In genomic region chr4:55141923-55142732, GRCm38 (mm10) we compare ENCODE assay signal across 12 mouse cellular contexts.
A peak's percentile ranks its signal among the peaks of the same experiment; 100 is the strongest.
DNase-seq lines count a peak whose midpoint lies in the region; ATAC-seq and TF ChIP-seq lines count a peak whose summit lies in the region.
"Had no signal": no experiment of that assay in that cellular context is flagged by ENCODE, and none has a peak within 500 bp of the region (broad histone marks: within the 10 kb centered on the region; RNA-seq: fewer than 3 reads in every experiment).

No protein-coding gene starts in this region.

- no peaks in the 10 kb centered on the region for H3K27me3 ChIP-seq in forebrain, embryonic 10.5 days (ENCODE audit: poor library complexity, severe bottlenecking)
- no peaks in the 10 kb centered on the region for H3K27me3 ChIP-seq in forebrain, embryonic 12.5 days
- no peaks in the 10 kb centered on the region for H3K27me3 ChIP-seq in intestine, embryonic 16.5 days (replicated peaks; ENCODE audit: control insufficient read depth, insufficient read depth, low read length)
- no peaks in the 10 kb centered on the region for H3K27me3 ChIP-seq in hindbrain, embryonic 13.5 days
- H3K27me3 ChIP-seq: limb, embryonic 12.5 days had no signal

- no peak overlapping the region for H3K4me2 ChIP-seq in forebrain, embryonic 12.5 days
- no peak overlapping the region for H3K4me2 ChIP-seq in intestine, embryonic 16.5 days (ENCODE audit: low read depth, low read length)
- H3K4me2 ChIP-seq in hindbrain, embryonic 13.5 days: no peak overlapping the region
- H3K4me2 ChIP-seq: limb, embryonic 12.5 days had no signal

- no peak for DNase-seq in forebrain, embryonic 10.5 days (ENCODE audit: extremely low spot score, low spot score)
- peak; percentile 21 for DNase-seq in lung, postnatal 36 days
- DNase-seq in lung, postnatal 14 days: no peak
- DNase-seq in cerebellum, postnatal 25 days: no peak
- DNase-seq: right cerebral cortex, adult 18-20 months had no signal

- no peak for TF ChIP-seq CTCF in embryonic fibroblast, embryonic 13.5 days (IDR thresholded peaks at IDR 0.05; ENCODE audit: borderline replicate concordance, insufficient read depth, low read length)

- ATAC-seq in forebrain, embryonic 12.5 days (ENCODE audit: low FRiP score): no peak
- ATAC-seq in intestine, embryonic 16.5 days: peak; percentile 44; the same call in 1 of the 2 replicates
- no peak for ATAC-seq in hindbrain, embryonic 13.5 days (ENCODE audit: low FRiP score)
- ATAC-seq: forebrain, embryonic 16.5 days; midbrain, embryonic 16.5 days had no signal

- no peak overlapping the region for H3K9ac ChIP-seq in forebrain, embryonic 12.5 days
- no peak overlapping the region for H3K9ac ChIP-seq in intestine, embryonic 16.5 days (ENCODE audit: low read depth, low read length)
- H3K9ac ChIP-seq in hindbrain, embryonic 13.5 days: no peak overlapping the region
- H3K9ac ChIP-seq: limb, embryonic 12.5 days had no signal

- H3K4me1 ChIP-seq in forebrain, embryonic 10.5 days: peaks cover 15% of the 10 kb centered on the region
- peaks cover 3% of the 10 kb centered on the region; the same call in 1 of the 2 replicates for H3K4me1 ChIP-seq in forebrain, embryonic 12.5 days
- peaks cover 13% of the 10 kb centered on the region for H3K4me1 ChIP-seq in embryonic fibroblast, embryonic 13.5 days (ENCODE audit: control insufficient read depth, insufficient read depth, low read length)
- no peaks in the 10 kb centered on the region; the same call in 1 of the 2 replicates for H3K4me1 ChIP-seq in intestine, embryonic 16.5 days (ENCODE audit: control insufficient read depth, insufficient read depth, low read length)
- peaks cover 6% of the 10 kb centered on the region for H3K4me1 ChIP-seq in hindbrain, embryonic 13.5 days (replicated peaks)

- WGBS in forebrain, embryonic 10.5 days: 81% methylated on average over 8 of the region's 8 CpGs
- WGBS in forebrain, embryonic 12.5 days: 86% methylated on average over 8 of the region's 8 CpGs
- WGBS in intestine, embryonic 16.5 days: 68% methylated on average over 8 of the region's 8 CpGs
- 81% methylated on average over 8 of the region's 8 CpGs for WGBS in hindbrain, embryonic 13.5 days

- 0 out of 2 replicates have a peak, but pooled peaks cover 4% of the 10 kb centered on the region for H3K9me3 ChIP-seq in forebrain, embryonic 10.5 days
- H3K9me3 ChIP-seq in forebrain, embryonic 12.5 days: no peaks in the 10 kb centered on the region
- H3K9me3 ChIP-seq in intestine, embryonic 16.5 days (ENCODE audit: control insufficient read depth, low read length): no peaks in the 10 kb centered on the region
- 0 out of 2 replicates have a peak, but pooled peaks cover 5% of the 10 kb centered on the region for H3K9me3 ChIP-seq in hindbrain, embryonic 13.5 days
- H3K9me3 ChIP-seq: limb, embryonic 12.5 days had no signal

- H3K27ac ChIP-seq in forebrain, embryonic 10.5 days: 0 out of 2 replicates have a peak overlapping the region, but pooled peaks have one; percentile 26
- no peak overlapping the region for H3K27ac ChIP-seq in forebrain, embryonic 12.5 days
- H3K27ac ChIP-seq in embryonic fibroblast, embryonic 13.5 days (ENCODE audit: insufficient read depth, low read length): peak overlapping the region; percentile 22; the same call in 1 of the 2 replicates
- H3K27ac ChIP-seq in intestine, embryonic 16.5 days (ENCODE audit: low read length): no peak overlapping the region
- no peak overlapping the region for H3K27ac ChIP-seq in hindbrain, embryonic 13.5 days
- H3K27ac ChIP-seq: limb, embryonic 12.5 days had no signal

- H3K36me3 ChIP-seq in forebrain, embryonic 10.5 days (replicated peaks): no peaks in the 10 kb centered on the region
- H3K36me3 ChIP-seq in forebrain, embryonic 12.5 days (replicated peaks): no peaks in the 10 kb centered on the region
- no peaks in the 10 kb centered on the region for H3K36me3 ChIP-seq in intestine, embryonic 16.5 days (ENCODE audit: control insufficient read depth, insufficient read depth, low read length)
- H3K36me3 ChIP-seq in hindbrain, embryonic 13.5 days: no peaks in the 10 kb centered on the region
- H3K36me3 ChIP-seq: limb, embryonic 12.5 days had no signal

- no peak overlapping the region for H3K4me3 ChIP-seq in forebrain, embryonic 10.5 days
- H3K4me3 ChIP-seq in forebrain, embryonic 12.5 days (replicated peaks): no peak overlapping the region
- no peak overlapping the region for H3K4me3 ChIP-seq in embryonic fibroblast, embryonic 13.5 days (ENCODE audit: insufficient read depth, low read length)
- no peak overlapping the region for H3K4me3 ChIP-seq in intestine, embryonic 16.5 days (ENCODE audit: low read length)
- H3K4me3 ChIP-seq in hindbrain, embryonic 13.5 days: no peak overlapping the region
- H3K4me3 ChIP-seq: limb, embryonic 12.5 days had no signal

- no peak for TF ChIP-seq POLR2A in embryonic fibroblast, embryonic 13.5 days (IDR thresholded peaks at IDR 0.05; ENCODE audit: low read depth, low read length)

Comparison
In these comparisons a context has a peak if more than half of its experiments do, and no peak if none do; other contexts are left out.
1. H3K27ac ChIP-seq: peak in forebrain, embryonic 10.5 days (single experiment) and embryonic fibroblast, embryonic 13.5 days (single experiment); none in forebrain, embryonic 12.5 days (single experiment), intestine, embryonic 16.5 days (single experiment) and hindbrain, embryonic 13.5 days (single experiment).